Mouse (Mus musculus): ENCODE data around the gene Tnip2.

Gene Tnip2

GRCm38 (mm10) chr5:34466079-34466478 lies 47.7 kb downstream of the Tnip2 start:
- DNase-seq (ENCODE audit: extremely low spot score, low read depth, low spot score) = no peak

- no peak for DNase-seq (ENCODE audit: extremely low spot score, low read depth, low spot score)
These were observed 52.0 kb downstream of the Tnip2 start for GRCm38 (mm10) chr5:34461841-34462240.

- no peak for DNase-seq (ENCODE audit: extremely low spot score, low read depth, low spot score)
These were observed 52.5 kb downstream of the Tnip2 start for GRCm38 (mm10) chr5:34461294-34461693.

- no peak for DNase-seq (ENCODE audit: extremely low spot score, low read depth, low spot score)
These were observed 54.8 kb downstream of the Tnip2 start for GRCm38 (mm10) chr5:34458994-34459393.

- DNase-seq (ENCODE audit: extremely low spot score, low read depth, low spot score) = no peak
These were observed 67.6 kb downstream of the Tnip2 start for GRCm38 (mm10) chr5:34446207-34446606.
